Mouse (Mus musculus): ENCODE results near the gene Adam1a. TPM values are rescaled to one million over a fixed set of nuclear protein-coding genes. Genes with fewer than 3 reads are reported as not detected.

Gene Adam1a
- total RNA-seq (2023): 5.0 to 6.7 TPM (median 5.3 TPM) in 4 replicates

DNA sequence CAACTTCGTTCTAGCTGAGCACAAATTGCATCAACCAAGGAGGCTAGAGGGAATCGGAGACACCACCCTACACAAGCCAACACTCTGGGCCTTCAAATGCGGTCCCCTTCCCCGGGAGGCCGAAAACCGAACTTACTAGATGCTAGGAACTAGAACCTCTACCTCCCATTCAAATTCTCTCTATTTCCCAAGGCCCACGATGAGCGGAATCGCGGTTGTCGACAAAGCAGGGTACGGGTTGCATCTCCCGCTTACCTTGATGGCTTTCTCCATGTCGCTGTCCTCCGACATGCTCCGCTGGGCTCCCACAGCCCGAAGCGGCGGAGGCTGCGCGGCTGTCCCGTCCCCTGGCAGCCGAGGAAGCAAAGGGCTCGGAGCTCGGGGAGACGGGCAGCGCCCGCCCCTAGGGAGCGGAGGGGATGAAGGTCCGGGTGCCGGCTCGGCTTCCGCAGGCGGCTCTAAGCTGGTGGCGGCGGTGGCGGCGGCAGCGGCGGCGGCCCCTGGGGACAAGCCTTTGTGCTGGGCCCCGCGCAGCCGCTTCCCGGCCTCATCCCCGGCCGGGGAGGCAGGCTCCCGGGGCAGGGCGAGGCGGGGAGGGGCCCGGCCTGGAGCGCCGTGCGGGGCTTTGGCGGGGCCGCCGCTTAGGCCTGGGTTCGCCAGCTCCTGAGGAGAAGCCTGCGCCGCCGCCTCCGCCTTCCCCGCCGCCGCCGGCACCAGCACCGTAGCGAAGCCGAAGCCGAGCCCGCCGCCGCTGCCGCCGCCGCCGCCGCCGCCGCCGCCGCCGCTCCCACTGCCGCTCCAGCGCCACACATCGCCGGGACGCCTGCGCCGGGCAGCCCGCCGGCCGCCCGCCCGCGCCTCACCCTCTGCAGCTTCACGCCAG, at the start of gene Adam1a, which contains the start of gene Gm42878:
Gene Adam1a (minus strand): TSS at position 573 of the 883 bp plus-strand sequence.
Gene Gm42878 (minus strand): TSS at position 573 of the 883 bp plus-strand sequence.

GRCm38 (mm10) chr5:121593451-121594401, 48.4 kb upstream of the Adam1a start, which contains the start of gene Aldh2:
Aldh2 (minus strand) TSS chr5:121593824.

DNA sequence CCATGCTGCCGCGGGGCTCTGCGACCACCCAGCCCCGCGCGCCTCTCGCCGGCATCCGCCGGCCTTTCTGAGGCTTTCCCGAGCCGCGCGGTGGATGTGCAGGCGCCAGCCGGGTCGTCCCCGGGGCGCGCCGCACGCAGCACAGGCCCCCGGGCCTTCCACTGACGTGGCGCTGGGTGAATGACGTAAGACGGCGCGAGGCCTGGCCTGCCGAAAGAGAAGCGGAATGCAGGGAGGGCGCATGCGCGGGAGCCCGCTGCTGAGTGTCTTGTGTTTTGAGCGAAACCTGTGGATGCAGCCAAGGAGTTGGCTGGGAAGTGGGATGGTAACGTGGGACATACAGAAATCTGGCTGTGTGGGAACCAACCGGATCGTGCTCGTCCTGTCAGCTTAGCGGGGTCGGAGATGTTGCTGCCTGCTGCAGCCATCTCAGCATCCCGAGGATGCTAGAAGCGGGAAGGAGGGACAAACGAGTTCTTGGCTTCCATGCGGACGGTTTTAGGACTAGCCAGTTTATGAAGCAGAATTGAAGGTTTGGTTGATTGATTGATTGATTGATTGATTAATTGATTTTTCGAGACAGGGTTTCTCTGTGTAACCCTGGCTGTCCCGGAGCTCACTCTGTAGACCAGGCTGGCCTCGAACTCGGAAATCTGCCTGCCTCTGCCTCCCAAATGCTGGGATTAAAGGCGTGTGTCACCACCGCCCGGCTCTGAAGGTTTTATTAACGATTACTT, 679 bp upstream of the Adam1a start, which contains the start of gene Mapkapk5:
Gene Mapkapk5 (minus strand): TSS at position 113 of the 737 bp plus-strand sequence.

GRCm38 (mm10) chr5:121503231-121503630, 42.1 kb downstream of the Adam1a start, which contains the start of gene Adam1b:
Adam1b (minus strand) TSS chr5:121503435.

Other genes starting within 250 kb of the Adam1a start
- gene Trafd1, start 159.8 kb downstream of the Adam1a start, total RNA-seq (2023): 71.6 to 89.6 TPM (median 78.6 TPM) in 4 replicates
- gene Naa25, start 147.5 kb downstream of the Adam1a start, total RNA-seq (2023): 44.1 to 51.0 TPM (median 45.5 TPM) in 4 replicates
- 0.63 to 1.8 TPM (median 1.3 TPM) in 4 replicates for gene Tmem116, start 93.6 kb downstream of the Adam1a start, total RNA-seq (2023)
- gene Erp29, start 93.0 kb downstream of the Adam1a start, total RNA-seq (2023): 164 to 172 TPM (median 168 TPM) in 4 replicates
- gene Adam1b, start 42.0 kb downstream of the Adam1a start, total RNA-seq (2023): 0.16 to 0.17 TPM in 2 of 4 replicates, not detected in the others
- gene Gm42878, start within 50 bp of the Adam1a start, total RNA-seq (2023): not detected in 4 replicates
- gene Mapkapk5, start 423 bp upstream of the Adam1a start, total RNA-seq (2023): 87.8 to 102 TPM (median 94.5 TPM) in 4 replicates
- 323 to 356 TPM (median 343 TPM) in 4 replicates for gene Aldh2, start 48.3 kb upstream of the Adam1a start, total RNA-seq (2023)
- gene Acad12, start 73.5 kb upstream of the Adam1a start, total RNA-seq (2023): 9.5 to 12.7 TPM (median 10.2 TPM) in 4 replicates
- 9.8 to 13.0 TPM (median 11.4 TPM) in 4 replicates for gene Acad10, start 115.0 kb upstream of the Adam1a start, total RNA-seq (2023)
- 84.6 to 91.2 TPM (median 89.7 TPM) in 4 replicates for gene Brap, start 115.1 kb upstream of the Adam1a start, total RNA-seq (2023)
- gene Atxn2, start 165.9 kb upstream of the Adam1a start, total RNA-seq (2023): 69.8 to 88.9 TPM (median 78.7 TPM) in 4 replicates